Mouse (Mus musculus): ENCODE results near the gene Coq9. TPM values are rescaled to one million over a fixed set of nuclear protein-coding genes. Genes with fewer than 3 reads are reported as not detected.

Gene Coq9
- polyA plus RNA-seq, 1 experiment from 2014 or later: 60.7 TPM

GRCm38 (mm10) chr8:94872156-94872555 is 34.0 kb downstream of the Coq9 start:
- ATAC-seq: no peak; the same call in 1 of the 2 replicates
- Histone ChIP-seq H3K27me3 (replicated peaks; ENCODE audit: control insufficient read depth, insufficient read depth, low read length) (no peaks in the 10 kb centered on the region), H3K9ac (replicated peaks; ENCODE audit: low read depth, low read length) (no peak overlapping the region), H3K36me3 (ENCODE audit: control insufficient read depth, insufficient read depth) (no peaks in the 10 kb centered on the region), H3K9me3 (ENCODE audit: control insufficient read depth, low read length) (no peaks in the 10 kb centered on the region), H3K4me1 (replicated peaks; ENCODE audit: control insufficient read depth, insufficient read depth, low read length) (peaks cover 61% of the 10 kb centered on the region), H3K27ac (ENCODE audit: low read length) (no peak overlapping the region), H3K4me3 (replicated peaks; ENCODE audit: low read length) (no peak overlapping the region), H3K4me2 (ENCODE audit: low read length) (no peak overlapping the region)
- 11% methylated on average over 3 of the region's 3 CpGs for WGBS

- no peak for ATAC-seq
- no peak overlapping the region for H3K27ac ChIP-seq (ENCODE audit: low read length)
- no peaks in the 10 kb centered on the region for H3K27me3 ChIP-seq (replicated peaks; ENCODE audit: control insufficient read depth, insufficient read depth, low read length)
- H3K4me1 ChIP-seq (replicated peaks; ENCODE audit: control insufficient read depth, insufficient read depth, low read length): peaks cover 61% of the 10 kb centered on the region
- no peak overlapping the region for H3K4me3 ChIP-seq (replicated peaks; ENCODE audit: low read length)
- no peaks in the 10 kb centered on the region for H3K9me3 ChIP-seq (ENCODE audit: control insufficient read depth, low read length)
- H3K9ac ChIP-seq (replicated peaks; ENCODE audit: low read depth, low read length): no peak overlapping the region
- 77% methylated on average over 2 of the region's 2 CpGs for WGBS
- no peaks in the 10 kb centered on the region for H3K36me3 ChIP-seq (ENCODE audit: control insufficient read depth, insufficient read depth)
- H3K4me2 ChIP-seq (ENCODE audit: low read length): no peak overlapping the region
These were observed 34.5 kb downstream of the Coq9 start for GRCm38 (mm10) chr8:94872576-94872975.

GRCm38 (mm10) chr8:94874358-94874757 is 36.2 kb downstream of the Coq9 start:
- Histone ChIP-seq H3K9me3 (ENCODE audit: control insufficient read depth, low read length) (no peaks in the 10 kb centered on the region), H3K9ac (replicated peaks; ENCODE audit: low read depth, low read length) (no peak overlapping the region), H3K27me3 (replicated peaks; ENCODE audit: control insufficient read depth, insufficient read depth, low read length) (no peaks in the 10 kb centered on the region), H3K4me2 (ENCODE audit: low read length) (peak overlapping the region; percentile 94; the same call in 1 of the 2 replicates), H3K4me1 (replicated peaks; ENCODE audit: control insufficient read depth, insufficient read depth, low read length) (peaks cover 48% of the 10 kb centered on the region), H3K4me3 (replicated peaks; ENCODE audit: low read length) (0 out of 2 replicates have a peak overlapping the region, but pooled peaks have one; percentile 9), H3K36me3 (ENCODE audit: control insufficient read depth, insufficient read depth) (no peaks in the 10 kb centered on the region), H3K27ac (ENCODE audit: low read length) (no peak overlapping the region)
- 11% methylated on average over 6 of the region's 6 CpGs for WGBS
- no peak for ATAC-seq

GRCm38 (mm10) chr8:94875096-94875870 is 37.2 kb downstream of the Coq9 start:
- no peaks in the 10 kb centered on the region for H3K36me3 ChIP-seq (ENCODE audit: control insufficient read depth, insufficient read depth)
- H3K9me3 ChIP-seq (ENCODE audit: control insufficient read depth, low read length): no peaks in the 10 kb centered on the region
- WGBS: 12% methylated on average over 17 of the region's 17 CpGs
- ATAC-seq: no peak
- H3K27me3 ChIP-seq (replicated peaks; ENCODE audit: control insufficient read depth, insufficient read depth, low read length): no peaks in the 10 kb centered on the region
- peak overlapping the region; percentile 60 for H3K4me3 ChIP-seq (replicated peaks; ENCODE audit: low read length)
- peak overlapping the region; percentile 94 for H3K4me2 ChIP-seq (ENCODE audit: low read length)
- H3K27ac ChIP-seq (ENCODE audit: low read length): peak overlapping the region; percentile 49
- peaks cover 40% of the 10 kb centered on the region for H3K4me1 ChIP-seq (replicated peaks; ENCODE audit: control insufficient read depth, insufficient read depth, low read length)
- peak overlapping the region; percentile 67 for H3K9ac ChIP-seq (replicated peaks; ENCODE audit: low read depth, low read length)

- no peak for ATAC-seq
- Histone ChIP-seq H3K27me3 (replicated peaks; ENCODE audit: control insufficient read depth, insufficient read depth, low read length) (no peaks in the 10 kb centered on the region), H3K4me1 (replicated peaks; ENCODE audit: control insufficient read depth, insufficient read depth, low read length) (peaks cover 36% of the 10 kb centered on the region), H3K4me3 (replicated peaks; ENCODE audit: low read length) (peak overlapping the region; percentile 60), H3K27ac (ENCODE audit: low read length) (peak overlapping the region; percentile 49), H3K9ac (replicated peaks; ENCODE audit: low read depth, low read length) (peak overlapping the region; percentile 67), H3K9me3 (ENCODE audit: control insufficient read depth, low read length) (no peaks in the 10 kb centered on the region), H3K4me2 (ENCODE audit: low read length) (peak overlapping the region; percentile 94), H3K36me3 (ENCODE audit: control insufficient read depth, insufficient read depth) (no peaks in the 10 kb centered on the region)
- WGBS: 0% methylated on average over 7 of the region's 20 CpGs
These were observed 37.7 kb downstream of the Coq9 start for GRCm38 (mm10) chr8:94875871-94876150.

GRCm38 (mm10) chr8:94876197-94876730 is 38.1 kb downstream of the Coq9 start, which contains the start of gene Dok4:
Dok4 (minus strand) TSS chr8:94876330.
- Histone ChIP-seq H3K9ac (replicated peaks; ENCODE audit: low read depth, low read length) (peak within 1 kb of the TSS; percentile 67), H3K27me3 (replicated peaks; ENCODE audit: control insufficient read depth, insufficient read depth, low read length) (no peaks in the 10 kb centered on the region), H3K4me3 (replicated peaks; ENCODE audit: low read length) (peak within 1 kb of the TSS; percentile 60), H3K9me3 (ENCODE audit: control insufficient read depth, low read length) (no peaks in the 10 kb centered on the region), H3K27ac (ENCODE audit: low read length) (peak within 1 kb of the TSS; percentile 49), H3K4me1 (replicated peaks; ENCODE audit: control insufficient read depth, insufficient read depth, low read length) (peaks cover 34% of the 10 kb centered on the region), H3K4me2 (ENCODE audit: low read length) (peak within 1 kb of the TSS; percentile 94), H3K36me3 (ENCODE audit: control insufficient read depth, insufficient read depth) (no peaks in the 10 kb centered on the region)
- peak; percentile 54 for ATAC-seq
- under 1% methylated on average over 35 of the region's 37 CpGs for WGBS

GRCm38 (mm10) chr8:94876820-94877219 is 38.7 kb downstream of the Coq9 start:
- no peak overlapping the region for H3K27ac ChIP-seq (ENCODE audit: low read length)
- WGBS: 57% methylated on average over 3 of the region's 3 CpGs
- H3K27me3 ChIP-seq (replicated peaks; ENCODE audit: control insufficient read depth, insufficient read depth, low read length): no peaks in the 10 kb centered on the region
- ATAC-seq: no peak
- H3K4me2 ChIP-seq (ENCODE audit: low read length): no peak overlapping the region
- H3K9ac ChIP-seq (replicated peaks; ENCODE audit: low read depth, low read length): no peak overlapping the region
- H3K4me3 ChIP-seq (replicated peaks; ENCODE audit: low read length): no peak overlapping the region
- H3K9me3 ChIP-seq (ENCODE audit: control insufficient read depth, low read length): no peaks in the 10 kb centered on the region
- H3K4me1 ChIP-seq (replicated peaks; ENCODE audit: control insufficient read depth, insufficient read depth, low read length): peaks cover 29% of the 10 kb centered on the region
- H3K36me3 ChIP-seq (ENCODE audit: control insufficient read depth, insufficient read depth): no peaks in the 10 kb centered on the region

- no peaks in the 10 kb centered on the region for H3K27me3 ChIP-seq (replicated peaks; ENCODE audit: control insufficient read depth, insufficient read depth, low read length)
- peaks cover 5% of the 10 kb centered on the region for H3K4me1 ChIP-seq (replicated peaks; ENCODE audit: control insufficient read depth, insufficient read depth, low read length)
- no peaks in the 10 kb centered on the region for H3K36me3 ChIP-seq (ENCODE audit: control insufficient read depth, insufficient read depth)
- ATAC-seq: no peak
- no peak overlapping the region for H3K9ac ChIP-seq (replicated peaks; ENCODE audit: low read depth, low read length)
- no peak overlapping the region for H3K4me2 ChIP-seq (ENCODE audit: low read length)
- H3K27ac ChIP-seq (ENCODE audit: low read length): no peak overlapping the region
- H3K4me3 ChIP-seq (replicated peaks; ENCODE audit: low read length): no peak overlapping the region
- no peaks in the 10 kb centered on the region for H3K9me3 ChIP-seq (ENCODE audit: control insufficient read depth, low read length)
- WGBS: 74% methylated on average over 4 of the region's 4 CpGs
These were observed 42.6 kb downstream of the Coq9 start for GRCm38 (mm10) chr8:94880742-94881141.

- Histone ChIP-seq H3K27ac (ENCODE audit: low read length) (no peak overlapping the region), H3K4me2 (ENCODE audit: low read length) (no peak overlapping the region), H3K9ac (replicated peaks; ENCODE audit: low read depth, low read length) (no peak overlapping the region), H3K4me3 (replicated peaks; ENCODE audit: low read length) (no peak overlapping the region), H3K9me3 (ENCODE audit: control insufficient read depth, low read length) (no peaks in the 10 kb centered on the region), H3K27me3 (replicated peaks; ENCODE audit: control insufficient read depth, insufficient read depth, low read length) (no peaks in the 10 kb centered on the region), H3K4me1 (replicated peaks; ENCODE audit: control insufficient read depth, insufficient read depth, low read length) (no peaks in the 10 kb centered on the region), H3K36me3 (ENCODE audit: control insufficient read depth, insufficient read depth) (no peaks in the 10 kb centered on the region)
- 40% methylated on average over 14 of the region's 14 CpGs for WGBS
- ATAC-seq: no peak
These were observed 50.4 kb downstream of the Coq9 start for GRCm38 (mm10) chr8:94888383-94889036.

All from forebrain, embryonic 16.5 days (tissue).